Mouse (Mus musculus) kidney, postnatal 0 days (tissue): ENCODE data around the gene Tbata. TPM values are rescaled to one million over a fixed set of nuclear protein-coding genes. Genes with fewer than 3 reads are reported as not detected.

Experiments used
- ATAC-seq: fragments of 200-750 bp; cut with Nextera tagmentation; replicated peaks from 2 replicates; pipeline ENCODE4 v1.8.0; 2017; ENCODE audit warnings: low read depth, moderate number of reproducible peaks, moderate TSS enrichment, moderate library complexity; ENCODE audit not compliant: low FRiP score
- DNase-seq: peaks from one replicate; pipeline ENCODE4 v3.0.0-alpha.2; 2016; ENCODE audit warnings: low spot score
- H3K27ac ChIP-seq: fragments of 300-500 bp; sonication (generic); 2 replicates; pipeline ENCODE4 v1.5.1; 2014; ENCODE audit warnings: mild to moderate bottlenecking
- H3K27me3 ChIP-seq: fragments of 300-500 bp; sonication (generic); 2 replicates; pipeline ENCODE4 v1.6.1; 2014; ENCODE audit warnings: low read length, mixed read lengths; ENCODE audit not compliant: insufficient read depth
- H3K36me3 ChIP-seq: fragments of 300-500 bp; sonication (generic); 2 replicates; pipeline ENCODE4 v1.6.1; 2014; ENCODE audit warnings: low read length, mixed read lengths; ENCODE audit not compliant: insufficient read depth
- H3K4me1 ChIP-seq: fragments of 300-500 bp; sonication (generic); replicated peaks from 2 replicates; pipeline ENCODE4 v1.6.1; 2014; ENCODE audit warnings: antibody characterized with exemption, low read length, mixed read lengths; ENCODE audit not compliant: insufficient read depth
- H3K4me2 ChIP-seq: fragments of 300-500 bp; sonication (generic); 2 replicates; pipeline ENCODE4 v1.6.1; 2014; ENCODE audit warnings: mild to moderate bottlenecking, low read length, moderate library complexity, mixed read lengths
- H3K4me3 ChIP-seq: fragments of 300-500 bp; sonication (generic); replicated peaks from 2 replicates; pipeline ENCODE4 v1.5.1; 2014; ENCODE audit warnings: low read depth, low read length
- H3K9ac ChIP-seq: fragments of 300-500 bp; sonication (generic); 2 replicates; pipeline ENCODE4 v1.6.1; 2014; ENCODE audit warnings: low read depth, low read length
- H3K9me3 ChIP-seq: fragments of 300-500 bp; sonication (generic); replicated peaks from 2 replicates; pipeline ENCODE4 v1.6.1; 2016; ENCODE audit warnings: low read length, inconsistent platforms, mixed read lengths
- CTCF ChIP-seq: IDR thresholded peaks from 2 replicates; pipeline ENCODE4 v1.5.1; 2016; ENCODE audit warnings: antibody characterized with exemption, low read depth, mild to moderate bottlenecking, moderate library complexity
- WGBS: fragments of 180-500 bp; shearing (Covaris S2); extraction: QIAGEN DNeasy Blood & Tissue Kit; methylation state at CpG from one replicate; pipeline ENCODE4 v1.1.7; 2014; 5-methylcytosine and 5-hydroxymethylcytosine counted together
- polyA plus RNA-seq: library from polyadenylated mRNA; unstranded; fragments of >200 nt; fragmentation: Nextera tagmentation; extraction: Ambion mirVana; gene quantifications from 2 replicates; pipeline ENCODE4 v1.2.1, GENCODE M21; 2015

Gene Tbata
- polyA plus RNA-seq, 1 experiment from 2014 or later, result 0.24 TPM

DNA sequence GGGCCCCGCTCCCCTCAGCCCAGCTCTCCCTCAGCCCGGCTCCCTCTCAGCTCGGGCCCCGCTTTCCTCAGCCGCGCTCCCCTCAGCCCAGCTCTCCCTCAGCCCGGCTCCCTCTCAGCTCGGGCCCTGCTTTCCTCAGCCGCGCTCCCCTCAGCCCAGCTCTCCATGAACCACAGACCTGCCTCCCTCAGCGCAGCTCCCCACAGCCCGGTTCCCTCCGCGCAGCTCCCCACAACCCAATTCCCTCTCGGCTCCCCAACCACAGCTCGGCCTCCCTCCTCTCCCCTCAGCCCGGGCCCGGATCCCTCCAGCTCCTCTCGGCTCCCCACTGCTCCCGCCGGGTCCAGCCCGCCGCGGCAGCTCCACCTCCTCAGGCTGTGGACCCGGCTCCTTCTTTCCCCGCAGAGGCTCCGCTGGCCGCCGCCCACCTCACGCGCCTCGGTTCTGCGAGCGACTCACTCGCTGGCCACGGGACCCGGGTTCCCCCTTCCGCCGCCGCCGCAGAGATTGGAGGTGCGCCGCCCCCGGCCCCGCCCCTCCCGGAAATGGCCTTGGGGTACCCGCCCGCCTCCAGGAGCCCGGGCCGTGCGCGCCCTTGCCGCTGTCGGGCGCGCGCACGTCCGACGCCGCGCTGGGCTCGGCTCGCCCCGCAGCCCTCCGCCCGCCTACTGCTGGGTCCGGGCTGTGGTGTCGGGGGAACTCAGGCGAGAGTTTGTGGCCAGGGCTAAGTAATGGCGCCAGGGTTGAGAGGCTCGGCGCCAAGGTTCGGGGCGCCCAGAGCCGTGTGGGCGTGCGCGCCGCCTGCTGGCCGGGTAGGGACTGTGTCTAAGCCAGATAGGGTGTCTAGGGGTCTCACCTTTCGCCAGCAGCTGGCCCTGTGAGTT is 24.4 kb upstream of the Tbata start, which contains the start of gene Sgpl1:
Gene Sgpl1, minus strand, starts transcription at position 547 of the 884 bp plus-strand sequence.
- ATAC-seq (peak; percentile 87), DNase-seq (peak; percentile 93)
- H3K4me1 ChIP-seq, result peaks cover 3% of the 10 kb centered on the region; the same call in 1 of the 2 replicates
- no peaks in the 10 kb centered on the region for H3K9me3 ChIP-seq
- peak within 1 kb of the TSS; percentile 84 for H3K4me3 ChIP-seq
- H3K27me3 ChIP-seq, result no peaks in the 10 kb centered on the region
- H3K9ac ChIP-seq, result peak within 1 kb of the TSS; percentile 90
- no peaks in the 10 kb centered on the region for H3K36me3 ChIP-seq
- under 1% methylated on average over 81 of the region's 82 CpGs for WGBS
- H3K27ac ChIP-seq, result peak within 1 kb of the TSS; percentile 98
- TF ChIP-seq CTCF, result peak; percentile 71
- H3K4me2 ChIP-seq, result peak within 1 kb of the TSS; percentile 99

DNA sequence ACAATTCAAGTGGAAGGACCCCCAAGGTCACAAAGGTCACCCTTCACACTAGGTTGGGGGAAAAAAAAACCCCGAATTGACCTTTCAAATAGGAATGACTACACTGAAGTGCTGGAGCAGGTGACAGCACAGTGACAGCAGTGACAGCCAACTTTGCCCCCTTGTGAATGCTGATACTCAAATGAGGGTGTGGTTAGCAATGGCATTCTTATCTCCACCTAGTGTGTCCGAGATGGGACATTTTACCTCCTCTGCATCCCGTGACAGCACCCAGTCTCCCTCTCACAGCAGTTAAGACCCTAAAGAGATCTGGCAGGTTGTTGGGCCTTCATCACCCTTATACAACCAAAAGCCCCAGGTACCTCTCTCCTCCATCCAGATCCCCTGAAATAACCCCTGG is 22.3 kb upstream of the Tbata start:
- Histone ChIP-seq H3K9me3 (no peaks in the 10 kb centered on the region), H3K4me3 (no peak overlapping the region), H3K4me1 (peaks cover 3% of the 10 kb centered on the region; the same call in 1 of the 2 replicates), H3K9ac (no peak overlapping the region), H3K27ac (no peak overlapping the region), H3K4me2 (no peak overlapping the region), H3K27me3 (no peaks in the 10 kb centered on the region), H3K36me3 (no peaks in the 10 kb centered on the region)
- 87% methylated on average over 3 of the region's 3 CpGs for WGBS
- ATAC-seq (no peak), DNase-seq (no peak)
- TF ChIP-seq CTCF, result no peak

DNA sequence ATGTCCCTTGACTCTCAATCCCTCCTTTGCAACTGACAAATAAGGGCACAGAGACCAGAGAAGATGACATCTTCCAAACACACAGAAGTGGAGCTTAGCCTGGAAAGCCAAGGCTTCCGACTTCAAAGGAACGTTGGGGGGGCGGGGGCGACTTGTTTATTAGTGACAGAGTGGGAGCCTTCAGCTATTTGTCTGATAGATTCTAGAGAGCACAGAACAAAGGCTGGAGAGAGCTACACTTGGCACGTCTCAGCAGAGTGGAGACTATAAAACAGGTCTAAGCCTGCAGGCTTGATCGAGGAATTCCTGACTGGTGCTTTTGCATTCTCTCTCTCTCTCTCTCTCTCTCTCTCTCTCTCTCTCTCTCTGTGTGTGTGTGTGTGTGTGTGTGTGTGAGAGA is 21.1 kb upstream of the Tbata start:
- no peaks in the 10 kb centered on the region for H3K4me1 ChIP-seq
- TF ChIP-seq CTCF, result no peak
- DNase-seq, result peak; percentile 38

DNA sequence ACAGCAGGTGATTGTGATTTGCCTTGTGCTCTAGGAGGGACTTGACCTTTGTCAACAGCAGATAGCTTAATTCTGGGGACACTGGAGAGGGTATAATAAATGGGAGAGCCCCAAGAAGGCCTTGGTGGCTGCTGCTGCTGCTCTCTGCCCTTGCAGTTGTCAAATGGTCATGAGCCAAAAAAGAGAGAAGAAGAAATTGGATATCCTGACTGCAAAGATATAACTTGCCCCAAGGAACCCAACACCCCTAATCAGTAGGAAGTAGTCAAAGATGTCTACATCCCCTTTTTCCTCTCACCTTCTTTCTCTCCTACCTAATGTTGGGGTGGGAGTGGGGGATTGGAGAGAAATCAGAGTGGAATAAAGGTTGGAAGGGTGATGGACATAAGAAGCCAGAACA is 19.6 kb upstream of the Tbata start:
- ATAC-seq (no peak), DNase-seq (no peak)
- TF ChIP-seq CTCF, result no peak
- H3K27me3 ChIP-seq, result no peaks in the 10 kb centered on the region
- no peaks in the 10 kb centered on the region for H3K36me3 ChIP-seq
- no peak overlapping the region for H3K4me2 ChIP-seq
- no peak overlapping the region for H3K9ac ChIP-seq
- no peak overlapping the region for H3K27ac ChIP-seq
- no peaks in the 10 kb centered on the region for H3K9me3 ChIP-seq
- no peak overlapping the region for H3K4me3 ChIP-seq
- no peaks in the 10 kb centered on the region for H3K4me1 ChIP-seq

More for the DNA sequence above, 21.1 kb upstream of the Tbata start:
- no peak overlapping the region for H3K4me3 ChIP-seq
- no peak overlapping the region for H3K27ac ChIP-seq
- 14% methylated on average over 6 of the region's 6 CpGs for WGBS
- no peak overlapping the region for H3K9ac ChIP-seq
- no peaks in the 10 kb centered on the region for H3K9me3 ChIP-seq
- no peaks in the 10 kb centered on the region for H3K36me3 ChIP-seq
- no peaks in the 10 kb centered on the region for H3K27me3 ChIP-seq
- no peak for ATAC-seq
- H3K4me2 ChIP-seq, result no peak overlapping the region

DNA sequence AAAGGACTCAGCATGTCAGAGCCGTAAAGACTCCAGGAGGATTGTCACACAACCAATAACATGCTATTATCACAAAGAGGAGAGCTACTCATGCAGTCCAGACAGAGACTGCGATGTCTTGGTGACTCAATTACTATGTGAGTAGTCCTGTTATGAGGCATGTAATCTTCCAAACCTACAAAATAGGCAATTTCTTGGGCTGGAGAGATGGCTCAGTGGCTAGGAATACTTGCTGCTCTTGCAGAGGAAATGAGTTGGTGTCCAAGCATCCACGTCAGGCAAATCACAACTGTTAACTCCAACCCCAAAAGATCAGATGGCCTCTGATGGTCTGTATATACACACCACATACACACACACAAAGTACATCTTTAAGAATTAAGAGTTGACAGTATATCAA is 16.1 kb upstream of the Tbata start:
- TF ChIP-seq CTCF, result no peak
- H3K4me1 ChIP-seq, result no peaks in the 10 kb centered on the region
- no peak overlapping the region for H3K27ac ChIP-seq
- WGBS, result 76% methylated on average over 3 of the region's 3 CpGs
- H3K9ac ChIP-seq, result no peak overlapping the region
- no peak overlapping the region for H3K4me2 ChIP-seq
- no peaks in the 10 kb centered on the region for H3K27me3 ChIP-seq
- ATAC-seq (no peak), DNase-seq (no peak)
- H3K9me3 ChIP-seq, result no peaks in the 10 kb centered on the region
- H3K4me3 ChIP-seq, result no peak overlapping the region
- H3K36me3 ChIP-seq, result no peaks in the 10 kb centered on the region

DNA sequence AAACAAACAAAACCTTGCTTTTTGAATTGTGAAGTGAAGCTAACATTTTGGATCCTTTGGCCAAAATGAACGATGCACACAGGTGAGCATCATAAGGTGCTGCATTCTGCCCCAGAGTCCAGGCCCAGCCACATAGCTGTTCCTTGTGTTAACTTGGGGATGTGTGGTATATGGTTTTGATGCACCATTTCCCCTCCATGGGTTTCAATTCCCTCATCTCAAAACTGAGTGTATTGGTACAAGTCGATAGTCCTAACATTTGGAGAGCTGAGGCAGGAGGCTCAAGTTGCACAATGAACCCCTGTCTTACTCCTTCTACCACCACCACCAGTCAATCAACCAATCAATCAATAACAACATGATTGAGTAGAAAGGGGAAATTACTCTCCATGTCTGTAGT is 15.3 kb upstream of the Tbata start:
- Histone ChIP-seq H3K9me3 (no peaks in the 10 kb centered on the region), H3K4me1 (no peaks in the 10 kb centered on the region), H3K4me3 (no peak overlapping the region), H3K27me3 (no peaks in the 10 kb centered on the region), H3K36me3 (no peaks in the 10 kb centered on the region), H3K27ac (no peak overlapping the region), H3K4me2 (no peak overlapping the region), H3K9ac (no peak overlapping the region)
- no peak for TF ChIP-seq CTCF
- WGBS, result 94% methylated on average over 2 of the region's 2 CpGs
- ATAC-seq (no peak), DNase-seq (no peak)
